Mouse (Mus musculus): ENCODE measurements at regions not wholly inside any gene's neighbourhood (a gene's known extent, or its start where the extent isn't known, plus 50 kb on each side); places are given as distances from the start of the nearest gene placed in this dataset.

DNA sequence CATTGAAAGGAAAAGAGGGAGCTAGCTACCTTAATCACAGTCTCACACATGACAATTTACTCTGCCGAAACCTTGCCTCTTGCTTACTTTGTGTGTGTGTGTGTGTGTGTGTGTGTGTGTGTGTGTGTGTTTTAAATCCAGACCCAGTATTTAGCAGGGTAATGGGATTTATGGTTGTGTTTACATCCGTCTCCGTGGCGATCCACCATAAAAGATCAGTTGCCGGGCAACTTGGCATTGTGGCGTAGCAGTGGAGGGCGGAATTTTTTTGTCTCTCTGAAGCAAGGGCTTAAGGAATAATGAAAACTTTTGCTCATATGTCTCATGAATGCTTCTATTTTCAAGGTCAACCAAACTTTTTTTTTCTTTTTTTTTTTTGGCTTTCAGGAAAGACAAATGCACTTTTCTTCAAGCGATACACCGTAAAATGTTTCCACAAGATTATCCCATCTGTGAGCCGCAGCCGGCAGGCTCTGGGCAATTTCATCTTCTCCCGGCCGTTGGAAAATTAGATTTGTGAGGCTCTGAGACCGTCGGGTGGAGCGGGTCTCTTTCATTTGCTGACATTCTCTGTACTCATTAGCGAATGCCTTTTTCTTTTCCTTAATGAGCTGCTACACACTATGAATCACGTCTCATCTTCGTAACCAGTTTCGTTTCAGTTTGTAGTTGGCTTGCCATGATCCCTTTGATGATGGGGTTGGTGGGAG lies 53.9 kb upstream of the Ptch1 start:
- DNase-seq (ENCODE audit: low spot score): peak; percentile 84

GRCm38 (mm10) chr13:63627894-63628287 lies 54.5 kb upstream of the Ptch1 start:
- no peak for DNase-seq (ENCODE audit: low spot score)

- DNase-seq (ENCODE audit: low spot score): no peak
Observed at GRCm38 (mm10) chr13:63631771-63632347, 58.5 kb upstream of the Ptch1 start.

- no peak for DNase-seq (ENCODE audit: low spot score)
Observed at GRCm38 (mm10) chr13:63634294-63634693, 60.9 kb upstream of the Ptch1 start.

DNA sequence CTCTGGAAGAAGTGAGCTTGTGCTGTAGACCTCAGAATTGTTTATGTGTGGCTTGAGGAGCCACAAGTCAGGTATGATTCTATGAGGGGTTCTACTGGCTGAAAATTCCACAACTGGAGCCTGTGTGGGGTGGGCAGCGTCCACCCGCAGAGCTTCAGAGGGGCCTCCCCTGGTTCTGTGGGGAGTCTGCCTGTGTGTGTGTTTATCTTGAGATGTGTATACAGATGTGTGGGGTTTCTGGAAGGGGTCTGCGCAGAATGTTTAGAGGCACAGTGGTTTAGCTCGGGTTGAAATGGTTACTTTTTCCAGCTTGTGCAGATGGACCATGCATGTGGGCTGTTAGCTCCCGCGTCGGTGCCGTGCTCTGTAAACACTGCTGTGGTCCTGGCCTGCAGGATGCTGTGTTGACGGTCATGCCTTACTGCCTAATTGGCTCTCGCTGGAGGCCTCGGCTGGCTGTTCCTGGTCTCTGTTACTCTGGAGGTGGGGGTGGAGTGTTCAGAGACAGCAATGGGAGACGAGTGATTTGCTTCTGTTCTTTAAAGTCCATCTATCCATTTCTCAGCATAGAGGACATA lies 68.3 kb upstream of the Ptch1 start:
- DNase-seq (ENCODE audit: low spot score): peak; percentile 64

GRCm38 (mm10) chr13:63642617-63643016 lies 69.2 kb upstream of the Ptch1 start:
- peak; percentile 57 for DNase-seq (ENCODE audit: low spot score)

GRCm38 (mm10) chr13:63643394-63643793 lies 70.0 kb upstream of the Ptch1 start:
- no peak for DNase-seq (ENCODE audit: low spot score)

- no peak for DNase-seq (ENCODE audit: low spot score)
Observed at GRCm38 (mm10) chr13:63644308-63644707, 70.9 kb upstream of the Ptch1 start.

DNA sequence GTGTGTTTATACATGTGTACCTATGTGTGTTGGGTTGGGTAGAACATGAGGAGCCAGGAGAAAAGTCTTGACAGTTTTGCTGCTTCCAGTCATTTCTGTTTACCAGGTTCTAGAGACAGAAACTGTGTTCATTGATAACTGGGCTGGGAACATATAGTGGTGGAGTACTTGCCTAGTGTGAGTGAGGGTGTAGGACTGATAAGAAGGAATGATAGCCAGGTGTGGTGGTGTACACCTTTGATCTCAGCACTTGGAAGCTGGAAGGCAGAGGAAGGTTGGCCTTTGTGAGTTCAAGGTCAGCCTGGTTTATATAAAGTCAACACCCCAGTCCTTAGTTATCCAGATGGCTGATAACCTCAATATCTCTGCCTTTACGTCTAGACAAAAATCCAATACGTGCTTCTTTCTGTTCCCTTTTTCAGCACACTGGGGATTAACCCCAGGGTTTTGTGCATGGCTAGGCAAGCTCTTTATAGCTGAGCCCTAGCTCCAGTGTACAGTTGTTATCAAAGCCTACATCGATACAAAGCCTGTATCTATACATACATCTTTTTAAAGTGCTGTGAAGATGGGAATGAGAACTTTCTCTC lies 75.8 kb upstream of the Ptch1 start:
- no peak for DNase-seq (ENCODE audit: low spot score)

DNA sequence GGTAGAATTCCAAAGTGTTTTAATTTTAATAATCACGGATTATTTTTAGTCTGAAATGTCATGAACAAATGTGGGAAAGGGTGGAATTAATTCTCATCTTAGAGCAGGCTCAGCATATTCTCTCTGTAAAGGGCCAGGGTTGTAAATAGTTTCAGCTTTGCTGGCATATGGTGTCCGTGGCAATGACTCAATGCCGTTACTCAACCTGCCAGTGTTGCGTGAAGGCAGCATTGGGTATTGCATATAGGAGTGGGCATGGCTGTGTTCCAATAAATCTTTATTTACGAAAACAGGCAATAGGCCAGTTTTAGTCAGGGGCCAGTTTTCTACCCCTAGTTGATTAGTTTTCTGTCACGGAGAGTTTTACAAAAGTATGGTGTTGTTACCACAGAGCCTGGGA lies 81.1 kb upstream of the Ptch1 start:
- DNase-seq (ENCODE audit: low spot score): no peak

- no peak for DNase-seq (ENCODE audit: low spot score)
Observed at GRCm38 (mm10) chr13:63657115-63657514, 83.7 kb upstream of the Ptch1 start.

DNA sequence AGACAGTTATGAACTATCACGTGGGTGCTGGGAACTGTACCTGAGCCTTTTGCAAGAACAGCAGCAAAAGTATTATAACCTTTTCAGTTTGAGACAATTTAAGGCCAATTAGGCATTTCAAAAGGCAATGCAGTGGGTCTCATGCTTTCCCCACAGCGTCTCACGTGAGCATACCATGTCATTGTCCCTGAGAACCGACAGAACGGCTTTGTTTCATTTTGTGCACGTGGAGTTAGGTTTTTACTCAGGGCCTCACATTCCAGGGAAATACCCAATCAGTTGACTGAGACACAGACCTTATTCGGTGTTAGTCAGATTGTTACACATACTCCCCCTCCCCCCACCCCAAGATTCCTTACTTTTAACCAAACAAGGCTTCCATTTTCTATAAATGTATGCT lies 86.0 kb upstream of the Ptch1 start:
- DNase-seq (ENCODE audit: low spot score): no peak

GRCm38 (mm10) chr13:63660431-63660830 lies 87.0 kb upstream of the Ptch1 start:
- no peak for DNase-seq (ENCODE audit: low spot score)

GRCm38 (mm10) chr13:63668576-63668975 lies 95.2 kb upstream of the Ptch1 start:
- no peak for DNase-seq (ENCODE audit: low spot score)

GRCm38 (mm10) chr13:63669031-63669430 lies 95.6 kb upstream of the Ptch1 start:
- peak; percentile 11 for DNase-seq (ENCODE audit: low spot score)

DNA sequence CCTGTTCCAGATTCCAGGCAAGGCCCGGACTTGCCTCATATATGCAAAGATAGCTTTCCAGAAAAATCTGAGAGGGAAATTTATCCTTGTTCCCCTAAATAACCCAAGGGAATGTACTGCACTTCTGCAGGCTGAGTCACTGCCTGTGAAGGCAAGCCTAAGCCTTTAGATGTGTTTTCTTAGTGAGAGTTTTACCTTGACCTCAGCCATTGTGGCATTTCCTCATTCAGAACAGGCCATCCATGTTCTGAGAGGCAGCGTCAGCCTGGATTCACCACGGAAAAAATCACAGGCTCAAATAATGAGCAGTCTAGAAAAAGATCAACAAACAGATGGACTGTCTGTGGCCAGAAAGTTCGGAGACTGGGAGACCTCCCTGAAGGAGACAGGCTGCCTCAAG lies 99.0 kb upstream of the Ptch1 start:
- DNase-seq (ENCODE audit: low spot score): no peak

DNA sequence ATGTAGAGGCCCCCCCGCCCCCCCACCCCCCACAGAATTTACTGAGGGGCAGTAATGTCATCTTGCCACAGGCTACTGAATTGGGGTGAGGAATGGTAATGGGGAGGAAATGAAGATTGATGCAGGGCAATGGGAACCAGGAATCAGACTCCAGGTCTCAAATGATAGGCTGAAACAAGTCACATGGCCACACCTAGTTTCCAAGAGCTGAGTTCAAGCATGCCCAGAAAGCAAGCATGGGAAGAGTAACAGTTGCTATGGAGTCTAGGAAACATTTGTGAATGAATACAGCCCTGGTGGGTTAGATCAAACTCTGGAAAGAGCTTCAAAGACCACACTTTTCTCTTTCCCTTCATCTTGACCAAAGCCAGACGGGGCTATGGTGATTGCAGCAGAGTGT lies 104.3 kb upstream of the Ptch1 start:
- no peak for DNase-seq (ENCODE audit: low spot score)

GRCm38 (mm10) chr13:63678265-63679260 lies 105.2 kb upstream of the Ptch1 start:
- no peak for DNase-seq (ENCODE audit: low spot score)

GRCm38 (mm10) chr13:63682341-63682740 lies 108.9 kb upstream of the Ptch1 start:
- no peak for DNase-seq (ENCODE audit: low spot score)

DNA sequence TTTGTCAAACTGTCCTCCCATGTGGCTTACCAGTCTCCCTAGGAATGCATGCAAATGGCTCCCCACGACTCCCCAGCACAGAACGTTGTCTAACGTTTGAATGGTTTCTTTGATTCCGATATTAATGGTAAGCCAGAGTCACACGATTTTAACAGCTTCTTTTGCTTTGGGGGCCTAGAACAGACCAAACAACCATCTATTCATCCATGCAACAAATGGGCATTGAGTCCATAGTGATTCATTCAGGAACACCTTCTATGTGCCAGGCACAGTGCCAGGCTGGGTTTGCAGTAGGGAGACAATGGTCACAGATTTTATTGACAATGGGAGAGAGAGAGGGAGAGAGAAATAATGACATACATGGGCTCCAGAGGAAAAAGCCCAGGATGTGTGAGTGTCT lies 118.6 kb upstream of the Ptch1 start:
- no peak for DNase-seq (ENCODE audit: low spot score)

- DNase-seq (ENCODE audit: low spot score): no peak
Observed at GRCm38 (mm10) chr13:63693636-63694035, 120.2 kb upstream of the Ptch1 start.

GRCm38 (mm10) chr13:63696399-63696798 lies 118.6 kb upstream of the Ercc6l2 start:
- peak; percentile 45 for DNase-seq (ENCODE audit: low spot score)
